Mouse (Mus musculus) effector memory CD4-positive, alpha-beta T cell, adult 7 months (primary cell): ENCODE results near the gene Gm9767. TPM values are rescaled to one million over a fixed set of nuclear protein-coding genes. Genes with fewer than 3 reads are reported as not detected.

Experiments
- polyA plus RNA-seq: library from polyadenylated mRNA; unstranded; fragments of 100-300 nt; shearing (Covaris generic); gene quantifications from one replicate; pipeline ENCODE4 v1.2.1, GENCODE M21; 2017

Gene Gm9767
- polyA plus RNA-seq = not detected

DNA sequence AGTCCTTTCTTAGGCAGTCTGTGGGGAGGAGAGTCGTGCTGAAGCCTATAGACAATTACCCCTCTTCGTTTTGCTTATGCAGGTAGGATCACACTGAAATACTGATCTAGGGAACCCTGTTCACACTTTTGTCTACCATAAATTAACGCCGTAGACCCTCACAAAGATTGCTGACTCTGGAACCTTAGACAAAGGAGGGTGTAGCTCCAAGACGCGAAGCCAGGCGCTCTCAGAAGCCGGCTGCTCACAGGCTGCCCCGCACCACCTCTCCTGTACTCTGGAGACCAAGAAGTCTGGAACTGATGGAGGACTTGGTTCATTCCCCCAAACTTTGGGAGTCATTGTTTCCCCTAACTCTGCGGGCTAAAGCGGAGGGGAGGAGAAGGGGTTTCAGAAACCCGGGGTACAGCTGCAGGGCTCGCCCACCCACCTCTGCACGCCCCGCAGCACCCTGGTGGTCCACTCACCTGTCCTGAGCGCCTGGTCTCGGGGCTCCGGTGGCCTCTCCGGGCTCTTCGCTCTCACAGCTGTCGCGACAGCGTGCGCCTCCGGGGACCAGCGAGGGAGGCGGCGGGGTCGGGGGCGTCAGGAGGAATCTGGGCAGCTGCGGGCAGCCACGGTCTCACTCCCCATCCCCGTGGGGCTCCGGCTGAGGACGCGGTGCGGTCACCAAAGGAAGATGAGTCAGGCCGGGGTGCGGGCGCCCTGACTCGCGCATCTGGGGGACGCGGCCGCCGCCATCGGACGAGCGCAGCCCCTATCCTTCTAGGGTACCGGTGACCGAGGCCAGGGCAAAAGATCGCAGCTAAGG lies at the start of gene Gm9767:
Gene Gm9767, plus strand, starts transcription at position 585 of the 811 bp plus-strand sequence.

DNA sequence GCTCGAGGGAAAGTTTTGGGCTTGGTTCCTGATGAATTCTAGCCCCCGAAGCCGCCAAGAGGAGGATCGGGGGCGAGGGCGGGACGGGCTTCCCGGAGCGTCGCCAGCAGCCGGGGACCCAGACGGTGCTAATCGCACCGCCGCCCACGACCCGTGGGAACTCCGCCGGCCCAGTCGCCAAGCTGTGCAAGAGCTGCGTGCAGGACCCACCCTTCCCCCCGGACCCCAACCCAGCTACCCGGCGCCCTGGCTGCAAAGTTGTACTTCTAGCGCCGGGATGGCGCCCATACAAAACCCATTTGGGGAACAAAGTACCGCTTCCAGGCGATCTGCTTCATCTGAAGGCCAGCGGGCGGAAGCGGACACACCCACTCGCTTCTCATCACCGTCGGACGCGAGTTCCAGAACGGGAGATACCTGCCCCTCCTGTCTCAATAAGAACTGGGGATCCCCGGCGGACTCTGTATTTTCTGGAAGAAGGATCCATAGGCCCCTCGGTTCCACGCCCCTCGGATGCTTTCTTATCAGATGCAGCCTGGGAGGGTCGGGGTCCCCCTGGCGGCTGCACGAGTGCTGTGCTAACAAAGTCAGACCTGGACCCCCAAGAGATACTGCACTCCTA lies 577 bp downstream of the Gm9767 start, which contains the start of gene Tmem200a:
Gene Tmem200a, minus strand, starts transcription at position 532 of the 622 bp plus-strand sequence.

Other genes starting within 250 kb of the Gm9767 start
- not detected for gene Tmem200a, start 797 bp downstream of the Gm9767 start, polyA plus RNA-seq
- gene Samd3, start 151.5 kb downstream of the Gm9767 start, polyA plus RNA-seq = 18.2 TPM